Mouse (Mus musculus) liver, embryonic 14.5 days (tissue): Measurements from ENCODE around the gene Slc46a3.

Experiments used
- CTCF ChIP-seq: IDR thresholded peaks from 2 replicates; pipeline ENCODE4 v1.5.1; 2016; ENCODE audit warnings: antibody characterized with exemption, low read depth, control low read depth
- EP300 ChIP-seq: IDR thresholded peaks from 2 replicates; pipeline ENCODE4 v1.6.1; 2016; ENCODE audit warnings: antibody characterized with exemption, low read depth

DNA sequence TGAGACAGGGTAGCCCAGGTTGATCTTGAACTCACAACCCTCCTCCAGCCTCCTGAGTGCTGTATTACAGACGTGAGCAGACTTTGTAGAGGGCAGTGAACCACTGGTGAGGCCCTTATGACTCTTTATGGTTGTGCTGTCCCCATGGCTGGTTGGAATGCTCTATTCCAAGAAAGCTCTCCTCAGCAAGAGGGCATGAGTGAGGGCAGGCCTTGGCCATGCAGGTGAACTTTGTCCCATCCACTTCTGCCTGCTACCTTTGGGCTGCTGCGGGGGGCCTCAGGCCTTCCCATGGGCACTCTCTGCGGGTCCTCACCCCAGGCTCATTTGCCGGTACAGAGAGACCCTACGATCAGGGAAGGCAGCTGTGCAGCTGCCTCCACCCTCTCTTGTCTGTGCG is 1.9 kb downstream of the Slc46a3 start:
- no peak for TF ChIP-seq EP300
- no peak for TF ChIP-seq CTCF
